Comparison of ENCODE assay signal across 7 mouse cellular contexts in the genomic region with DNA sequence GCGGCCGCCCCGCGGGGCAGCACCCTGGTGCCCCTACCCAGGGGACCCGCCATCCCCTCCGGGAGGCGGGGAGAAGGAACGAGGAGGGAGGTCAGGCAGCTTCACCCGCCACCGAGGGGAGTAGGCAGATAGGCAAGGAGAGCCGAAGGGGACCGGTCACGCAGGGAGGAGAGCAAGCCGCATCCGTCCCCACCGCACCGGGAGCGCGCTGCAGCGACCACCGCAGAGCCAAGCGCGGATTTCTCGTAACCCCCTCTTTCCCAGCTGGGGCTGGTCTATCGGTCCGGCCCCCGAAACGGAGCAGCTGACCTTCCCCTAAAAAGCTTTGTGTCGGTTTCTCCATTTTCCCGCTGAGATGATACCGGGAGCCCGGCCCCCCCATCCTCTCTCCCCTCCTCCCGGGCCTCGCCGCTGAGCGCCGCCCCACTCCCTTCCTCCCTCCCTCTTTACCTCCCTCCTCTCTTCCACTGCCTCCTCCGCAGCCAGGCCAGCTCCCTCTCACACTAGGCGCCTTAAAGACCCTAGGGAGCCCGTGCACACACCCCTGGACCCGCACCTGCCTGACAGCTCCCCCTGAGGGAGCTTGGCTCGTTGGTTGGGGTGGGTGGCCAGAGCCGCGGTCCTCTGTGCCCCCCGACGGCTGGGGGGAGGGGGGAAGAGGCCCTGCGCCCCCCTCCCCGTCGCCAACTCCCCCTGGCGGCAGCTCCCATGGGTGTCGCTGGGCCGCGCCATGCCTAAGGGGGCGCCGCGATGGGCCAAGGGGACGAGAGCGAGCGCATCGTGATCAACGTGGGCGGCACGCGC. TPM values are rescaled to one million over a fixed set of nuclear protein-coding genes. Genes with fewer than 3 reads are reported as not detected.
DNase-seq lines count a peak whose midpoint lies in the region; ATAC-seq and TF ChIP-seq lines count a peak whose summit lies in the region.

No protein-coding gene starts in this region.

- DNase-seq in testis, postnatal 14 days (ENCODE audit: low spot score) = no peak
- DNase-seq in layer of hippocampus, postnatal 10 days (ENCODE audit: low spot score in 2 of 2) = peak; percentile 78 to 82
- DNase-seq in urinary bladder, postnatal 10 days (ENCODE audit: low spot score) = no peak
- DNase-seq in ovary, postnatal 36 days (ENCODE audit: low spot score) = no peak

- ATAC-seq in embryonic facial prominence, embryonic 13.5 days (ENCODE audit: insufficient number of reproducible peaks, insufficient read depth, low FRiP score, low TSS enrichment, low read depth) = no peak; the same call in 1 of the 2 replicates
- peak; percentile 59 for ATAC-seq in midbrain, embryonic 16.5 days

- peaks cover 20% of the 10 kb centered on the region for H3K4me1 ChIP-seq in testis, adult 2 months (ENCODE audit: control insufficient read depth, insufficient read depth, low read length)
- H3K4me1 ChIP-seq in embryonic facial prominence, embryonic 13.5 days = peaks cover 22% of the 10 kb centered on the region
- H3K4me1 ChIP-seq in midbrain, embryonic 16.5 days (ENCODE audit: control insufficient read depth, insufficient read depth, low read length) = peaks cover 38% of the 10 kb centered on the region

- no peak overlapping the region for H3K9ac ChIP-seq in embryonic facial prominence, embryonic 13.5 days
- H3K9ac ChIP-seq in midbrain, embryonic 16.5 days (ENCODE audit: low read depth, low read length) = peak overlapping the region; percentile 98

- no peak overlapping the region for H3K27ac ChIP-seq in testis, adult 2 months (ENCODE audit: control insufficient read depth, insufficient read depth, low read depth, low read length)
- H3K27ac ChIP-seq in embryonic facial prominence, embryonic 13.5 days = no peak overlapping the region
- H3K27ac ChIP-seq in midbrain, embryonic 16.5 days (ENCODE audit: low read length) = peak overlapping the region; percentile 89

- no peaks in the 10 kb centered on the region for H3K36me3 ChIP-seq in testis, adult 2 months (ENCODE audit: control insufficient read depth, insufficient read depth, low read length)
- H3K36me3 ChIP-seq in embryonic facial prominence, embryonic 13.5 days = no peaks in the 10 kb centered on the region
- no peaks in the 10 kb centered on the region for H3K36me3 ChIP-seq in midbrain, embryonic 16.5 days (ENCODE audit: control insufficient read depth, insufficient read depth, low read length)

- 2% methylated on average over 59 of the region's 64 CpGs for WGBS in embryonic facial prominence, embryonic 13.5 days
- under 1% methylated on average over 50 of the region's 64 CpGs for WGBS in midbrain, embryonic 16.5 days

- no peak for TF ChIP-seq CTCF in testis, adult 2 months (IDR thresholded peaks at IDR 0.05; ENCODE audit: control insufficient read depth, insufficient read depth, insufficient replicate concordance, low read depth, low read length)

- H3K4me3 ChIP-seq in testis, adult 2 months (ENCODE audit: control insufficient read depth, low read depth, low read length) = peak overlapping the region; percentile 35
- peak overlapping the region; percentile 50 for H3K4me3 ChIP-seq in embryonic facial prominence, embryonic 13.5 days
- H3K4me3 ChIP-seq in midbrain, embryonic 16.5 days (ENCODE audit: low read depth, low read length) = peak overlapping the region; percentile 92

- no peak for TF ChIP-seq POLR2A in testis, adult 2 months (IDR thresholded peaks at IDR 0.05; ENCODE audit: control insufficient read depth, low read depth, low read length)

- H3K4me2 ChIP-seq in embryonic facial prominence, embryonic 13.5 days = peak overlapping the region; percentile 90
- H3K4me2 ChIP-seq in midbrain, embryonic 16.5 days (ENCODE audit: low read length) = peak overlapping the region; percentile 91

- H3K9me3 ChIP-seq in embryonic facial prominence, embryonic 13.5 days = no peaks in the 10 kb centered on the region
- H3K9me3 ChIP-seq in midbrain, embryonic 16.5 days (replicated peaks; ENCODE audit: control insufficient read depth, low read length, poor library complexity, severe bottlenecking) = no peaks in the 10 kb centered on the region

- peaks cover 2% of the 10 kb centered on the region for H3K27me3 ChIP-seq in testis, adult 2 months (ENCODE audit: control insufficient read depth, insufficient read depth, low read length)
- H3K27me3 ChIP-seq in embryonic facial prominence, embryonic 13.5 days = peaks cover 83% of the 10 kb centered on the region
- peaks cover 9% of the 10 kb centered on the region for H3K27me3 ChIP-seq in midbrain, embryonic 16.5 days (ENCODE audit: control insufficient read depth, insufficient read depth, low read depth, low read length)

RNA-seq across cellular contexts. Expression of a gene that starts 0.8 kb away (rescaled TPM):
- 14.6 and 19.1 TPM in 2 replicates for polyA plus RNA-seq in testis, adult 2 months (2012; rRNA removed)
- polyA plus RNA-seq in embryonic facial prominence, embryonic 13.5 days (2015; fragmentation: Nextera tagmentation; extraction: Ambion mirVana) = 0.34 and 0.39 TPM in 2 replicates
- 10 to 100 TPM; 48.4 to 54.0 TPM for total RNA-seq in layer of hippocampus, postnatal 10 days (2021)
- polyA plus RNA-seq in midbrain, embryonic 16.5 days (2015; fragmentation: Nextera tagmentation; extraction: Ambion mirVana) = 10.1 and 11.4 TPM in 2 replicates

RNA-seq across cellular contexts. Expression of a gene that starts 20.9 kb away (rescaled TPM):
- 0.09 TPM in 1 of 2 replicates, not detected in the other for polyA plus RNA-seq in testis, adult 2 months (2012; rRNA removed)
- 10.2 and 14.5 TPM in 2 replicates for polyA plus RNA-seq in embryonic facial prominence, embryonic 13.5 days (2015; fragmentation: Nextera tagmentation; extraction: Ambion mirVana)
- total RNA-seq in layer of hippocampus, postnatal 10 days (2021) = not detected
- 0.19 TPM in 1 of 2 replicates, not detected in the other for polyA plus RNA-seq in midbrain, embryonic 16.5 days (2015; fragmentation: Nextera tagmentation; extraction: Ambion mirVana)

Comparison
In these comparisons a context has a peak if more than half of its experiments do, and no peak if none do; other contexts are left out.
1. H3K4me3 ChIP-seq: peak in every context shown above with its lines; median percentile 92 in midbrain, embryonic 16.5 days; 50 in embryonic facial prominence, embryonic 13.5 days; 35 in testis, adult 2 months.
2. DNase-seq: peak in layer of hippocampus, postnatal 10 days (2 of 2); none in testis, postnatal 14 days (single experiment), urinary bladder, postnatal 10 days (single experiment) and ovary, postnatal 36 days (single experiment).